Mouse (Mus musculus) kidney, adult 2 months (tissue): ENCODE measurements around the gene Tmprss6. TPM values are rescaled to one million over a fixed set of nuclear protein-coding genes. Genes with fewer than 3 reads are reported as not detected.

Source experiments
- DNase-seq: peaks from one replicate; pipeline ENCODE4 v3.0.0; 2021
- H3K27ac ChIP-seq: fragments of 200-500 bp; 2 replicates; pipeline ENCODE4 v1.5.1; 2012; ENCODE audit warnings: low read depth, low read length, control low read depth, inconsistent platforms; ENCODE audit not compliant: insufficient read depth
- H3K27me3 ChIP-seq: fragments of 200-500 bp; replicated peaks from 2 replicates; pipeline ENCODE4 v1.6.1; 2012; ENCODE audit warnings: mild to moderate bottlenecking, moderate library complexity, low read length, inconsistent platforms; ENCODE audit not compliant: control insufficient read depth, insufficient read depth
- H3K36me3 ChIP-seq: fragments of 200-500 bp; 2 replicates; pipeline ENCODE4 v1.6.1; 2012; ENCODE audit warnings: mild to moderate bottlenecking, moderate library complexity, low read length, inconsistent platforms; ENCODE audit not compliant: control insufficient read depth, insufficient read depth
- H3K4me1 ChIP-seq: fragments of 200-500 bp; 2 replicates; pipeline ENCODE4 v1.6.1; 2011; ENCODE audit warnings: low read length; ENCODE audit not compliant: control insufficient read depth, insufficient read depth
- H3K4me3 ChIP-seq: fragments of 200-500 bp; 2 replicates; pipeline ENCODE4 v1.5.1; 2011; ENCODE audit warnings: mild to moderate bottlenecking, low read depth, low read length, control low read depth; ENCODE audit not compliant: insufficient read depth
- CTCF ChIP-seq: fragments of 200-500 bp; conservative IDR thresholded peaks from 2 replicates; pipeline ENCODE4 v1.5.1; 2011; ENCODE audit warnings: low read depth, mild to moderate bottlenecking, control low read depth, low read length, moderate library complexity, mixed read lengths; ENCODE audit not compliant: insufficient read depth, insufficient read length
- POLR2A ChIP-seq: fragments of 200-500 bp; IDR thresholded peaks from one replicate; pipeline ENCODE4 v1.6.1; 2011; ENCODE audit warnings: low read depth, low read length, control low read depth
- WGBS: fragments of 180-500 bp; shearing (Covaris S2); methylation state at CpG from one replicate; pipeline ENCODE4 v1.1.7; 2018; 5-methylcytosine and 5-hydroxymethylcytosine counted together
- polyA plus RNA-seq: library from polyadenylated mRNA; depleted of rRNA; stranded (reverse); fragments of >200 nt; gene quantifications from 2 replicates; pipeline ENCODE4 v1.2.3, GENCODE M21; 2012

Gene Tmprss6
- polyA plus RNA-seq, 1 experiment, result 2.7 TPM

DNA sequence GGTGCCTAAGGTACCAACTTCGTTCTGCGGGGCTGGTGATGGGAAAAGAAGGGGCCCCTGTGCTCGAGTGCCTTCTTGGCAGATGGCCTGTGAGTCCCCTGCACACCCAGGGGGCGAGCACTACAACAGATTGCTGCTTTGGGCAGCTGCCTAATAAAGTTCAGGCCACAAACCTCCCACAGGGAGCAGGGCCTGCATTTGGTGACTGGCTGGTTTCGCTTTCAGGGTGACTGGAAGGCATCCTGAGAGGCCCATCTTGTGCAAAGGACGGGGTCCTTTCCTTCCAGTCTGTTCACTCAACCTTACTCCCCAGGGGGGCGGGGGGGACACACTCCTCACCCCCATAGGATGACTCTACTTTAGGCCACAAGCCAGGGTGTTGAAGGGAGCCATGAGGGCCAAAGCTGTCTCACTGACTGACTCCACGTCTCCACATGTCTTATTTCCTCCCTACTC is 41.7 kb upstream of the Tmprss6 start:
- no peak for TF ChIP-seq CTCF
- no peak for TF ChIP-seq POLR2A
- DNase-seq, result no peak
- no peak overlapping the region for H3K4me3 ChIP-seq
- H3K27me3 ChIP-seq, result no peaks in the 10 kb centered on the region
- no peak overlapping the region for H3K27ac ChIP-seq
- H3K4me1 ChIP-seq, result no peaks in the 10 kb centered on the region
- H3K36me3 ChIP-seq, result no peaks in the 10 kb centered on the region
- 73% methylated on average over 8 of the region's 8 CpGs for WGBS

GRCm38 (mm10) chr15:78509297-78509899 is 41.0 kb upstream of the Tmprss6 start:
- TF ChIP-seq POLR2A, result no peak
- no peak for TF ChIP-seq CTCF
- Histone ChIP-seq H3K27me3 (no peaks in the 10 kb centered on the region), H3K4me3 (no peak overlapping the region), H3K4me1 (no peaks in the 10 kb centered on the region), H3K27ac (no peak overlapping the region), H3K36me3 (no peaks in the 10 kb centered on the region)
- DNase-seq, result no peak
- 73% methylated on average over 12 of the region's 12 CpGs for WGBS

GRCm38 (mm10) chr15:78508443-78508842 is 40.0 kb upstream of the Tmprss6 start:
- TF ChIP-seq POLR2A (no peak), CTCF (no peak)
- no peak overlapping the region for H3K4me3 ChIP-seq
- no peak overlapping the region for H3K27ac ChIP-seq
- WGBS, result 74% methylated on average over 7 of the region's 7 CpGs
- H3K27me3 ChIP-seq, result no peaks in the 10 kb centered on the region
- H3K4me1 ChIP-seq, result no peaks in the 10 kb centered on the region
- H3K36me3 ChIP-seq, result no peaks in the 10 kb centered on the region
- no peak for DNase-seq

DNA sequence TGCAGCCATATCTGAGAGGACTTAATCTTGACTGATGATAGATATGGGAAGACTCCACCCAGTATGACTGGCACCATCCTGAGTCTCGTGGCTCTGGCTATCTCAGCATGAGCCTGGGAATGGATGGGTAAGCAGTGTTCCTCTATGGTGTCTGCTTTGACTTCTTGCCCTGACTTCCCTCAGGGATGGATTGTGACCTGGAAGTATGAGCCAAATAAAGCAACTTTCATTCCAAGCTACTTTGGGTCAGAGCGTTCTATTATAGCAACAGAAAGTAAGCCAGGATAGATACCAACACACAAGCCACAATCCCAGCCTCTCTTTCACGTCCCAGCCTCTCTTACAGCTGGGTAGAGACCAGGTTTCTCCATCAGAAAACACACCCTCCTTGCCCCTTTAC is 37.1 kb upstream of the Tmprss6 start:
- TF ChIP-seq POLR2A, result no peak
- no peak overlapping the region for H3K4me3 ChIP-seq
- DNase-seq, result no peak
- H3K27me3 ChIP-seq, result no peaks in the 10 kb centered on the region
- H3K27ac ChIP-seq, result no peak overlapping the region
- H3K4me1 ChIP-seq, result no peaks in the 10 kb centered on the region
- H3K36me3 ChIP-seq, result no peaks in the 10 kb centered on the region
- WGBS, result 74% methylated on average over 3 of the region's 3 CpGs

- no peak for DNase-seq
- WGBS, result 92% methylated on average over 5 of the region's 5 CpGs
- Histone ChIP-seq H3K36me3 (no peaks in the 10 kb centered on the region), H3K27ac (no peak overlapping the region), H3K4me3 (no peak overlapping the region), H3K4me1 (no peaks in the 10 kb centered on the region), H3K27me3 (no peaks in the 10 kb centered on the region)
- TF ChIP-seq POLR2A (no peak), CTCF (no peak)
These were observed 36.4 kb upstream of the Tmprss6 start for GRCm38 (mm10) chr15:78504816-78505215.

DNA sequence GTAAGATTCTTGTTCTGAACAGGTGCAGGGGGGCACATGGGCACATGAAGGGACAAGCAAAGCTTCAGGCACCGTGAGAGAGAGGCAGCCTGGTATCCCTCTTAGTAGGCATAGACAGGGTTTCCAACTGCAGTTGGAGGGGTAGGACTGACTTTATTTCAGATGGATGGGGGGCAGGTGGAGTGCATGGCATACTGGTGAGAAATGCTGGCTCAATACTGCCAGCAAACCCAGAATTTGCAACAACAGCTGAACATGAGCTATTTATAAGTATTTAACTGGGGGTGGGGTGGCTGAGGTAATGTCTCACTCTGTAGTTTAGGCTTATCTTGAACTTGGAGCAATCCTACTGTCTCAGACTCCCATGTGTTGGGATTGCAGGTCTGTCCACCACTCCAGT is 35.6 kb upstream of the Tmprss6 start:
- 87% methylated on average over 1 of the region's 1 CpGs for WGBS

DNA sequence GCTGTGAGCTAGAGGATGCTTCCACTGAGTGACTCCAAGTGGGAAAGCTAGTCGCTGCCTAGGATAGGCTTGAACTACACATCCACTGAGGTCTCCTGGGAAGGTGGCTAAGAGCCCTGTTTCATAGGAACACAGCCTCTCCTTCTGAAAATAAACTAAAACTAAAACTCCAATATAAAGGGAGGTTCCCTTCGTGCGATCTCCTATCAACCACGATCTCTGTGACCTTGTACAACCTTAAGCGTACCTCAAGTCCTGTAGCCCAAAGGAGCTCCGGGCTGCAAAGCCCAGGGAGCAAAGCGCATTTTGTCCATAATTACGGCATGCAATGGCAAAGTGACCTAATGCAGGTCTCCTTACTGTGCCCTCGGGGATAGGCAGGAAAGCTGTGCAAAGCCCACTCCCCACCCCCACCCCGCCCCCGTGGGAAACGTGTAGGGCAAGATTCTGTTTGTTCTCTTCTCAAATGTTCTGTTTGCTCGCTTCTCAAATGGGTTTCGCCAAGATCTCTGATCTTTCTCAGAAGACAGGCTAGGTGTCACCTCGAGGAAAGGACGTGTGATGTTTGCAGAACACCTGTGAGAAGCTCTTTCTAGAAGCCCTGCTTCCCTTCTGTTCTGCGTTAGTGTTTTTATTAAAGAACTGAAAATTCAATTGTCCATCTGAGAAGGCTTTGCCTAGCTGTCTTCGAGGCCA is 34.2 kb upstream of the Tmprss6 start:
- TF ChIP-seq POLR2A (no peak), CTCF (no peak)
- WGBS, result 76% methylated on average over 18 of the region's 18 CpGs
- no peaks in the 10 kb centered on the region for H3K36me3 ChIP-seq
- H3K4me3 ChIP-seq, result no peak overlapping the region
- no peak for DNase-seq
- no peaks in the 10 kb centered on the region for H3K27me3 ChIP-seq
- no peak overlapping the region for H3K27ac ChIP-seq
- no peaks in the 10 kb centered on the region for H3K4me1 ChIP-seq

More for the DNA sequence above, 35.6 kb upstream of the Tmprss6 start:
- no peak for DNase-seq
- no peaks in the 10 kb centered on the region for H3K27me3 ChIP-seq
- no peak overlapping the region for H3K4me3 ChIP-seq
- no peak overlapping the region for H3K27ac ChIP-seq
- no peaks in the 10 kb centered on the region for H3K36me3 ChIP-seq
- TF ChIP-seq POLR2A (no peak), CTCF (no peak)
- no peaks in the 10 kb centered on the region for H3K4me1 ChIP-seq
